Mouse (Mus musculus) fibroblast of lung, adult 2 months (primary cell): ENCODE measurements at regions not wholly inside any gene's neighbourhood (a gene's known extent, or its start where the extent isn't known, plus 50 kb on each side); places are given as distances from the start of the nearest gene placed in this dataset.
"Not testable (repeated sequence)": the region's sequence is repeated elsewhere in the genome, so short reads cannot be mapped to it uniquely, and the experiment has no call there.

ENCODE experiments used
- DNase-seq: peaks from one replicate; pipeline ENCODE4 v3.0.0-alpha.2; 2011; ENCODE audit warnings: low read depth

DNA sequence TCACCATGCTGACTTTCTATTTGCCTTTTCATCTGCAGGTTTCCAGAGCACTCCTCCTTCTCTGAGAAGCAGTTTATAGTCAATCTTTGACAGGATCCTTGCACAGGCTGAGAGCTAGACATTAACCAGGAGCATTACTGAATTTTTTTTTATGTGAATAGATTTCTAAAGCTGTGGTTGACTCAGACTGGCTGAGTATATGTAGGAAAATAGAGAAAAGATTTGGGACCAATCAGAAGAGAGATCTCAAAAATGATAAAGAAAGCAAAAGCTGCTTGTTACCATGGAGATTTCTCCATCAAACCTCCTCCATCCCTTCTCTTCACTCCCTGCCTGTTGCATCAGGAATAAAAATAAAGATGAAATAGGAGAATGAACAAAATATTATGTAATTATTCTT, 731.2 kb upstream of the Ndn start:
- no peak for DNase-seq

DNA sequence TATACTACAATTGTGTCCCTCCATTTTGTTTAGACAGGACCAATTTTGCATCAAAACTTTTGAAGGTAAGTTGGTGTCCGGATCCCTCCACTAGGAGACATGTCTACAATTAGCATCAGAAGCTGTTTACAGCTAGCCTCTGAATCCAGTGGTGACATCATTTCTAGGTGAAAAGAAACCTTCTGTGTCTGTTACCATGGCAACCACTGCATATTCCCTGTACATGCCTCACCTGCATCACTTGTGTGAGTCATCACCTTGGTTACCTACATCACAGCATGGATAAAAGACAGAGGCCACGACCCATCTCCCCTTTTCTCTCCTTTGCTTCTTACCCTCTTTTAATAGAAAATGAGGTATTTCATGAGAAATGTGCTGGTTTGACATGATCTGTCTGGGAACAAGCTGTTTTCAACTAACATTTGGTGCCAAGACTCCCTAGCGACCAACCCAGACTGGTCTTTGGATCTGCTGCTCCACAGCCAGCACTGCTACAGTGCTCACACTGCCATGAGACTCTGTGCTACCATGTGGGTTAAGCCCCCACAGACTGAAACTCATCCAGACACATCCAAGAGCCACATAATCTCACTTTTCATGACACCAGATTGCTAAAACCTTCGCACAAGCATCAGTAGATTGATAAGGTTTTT, 701.4 kb upstream of the Ndn start:
- no peak for DNase-seq

DNA sequence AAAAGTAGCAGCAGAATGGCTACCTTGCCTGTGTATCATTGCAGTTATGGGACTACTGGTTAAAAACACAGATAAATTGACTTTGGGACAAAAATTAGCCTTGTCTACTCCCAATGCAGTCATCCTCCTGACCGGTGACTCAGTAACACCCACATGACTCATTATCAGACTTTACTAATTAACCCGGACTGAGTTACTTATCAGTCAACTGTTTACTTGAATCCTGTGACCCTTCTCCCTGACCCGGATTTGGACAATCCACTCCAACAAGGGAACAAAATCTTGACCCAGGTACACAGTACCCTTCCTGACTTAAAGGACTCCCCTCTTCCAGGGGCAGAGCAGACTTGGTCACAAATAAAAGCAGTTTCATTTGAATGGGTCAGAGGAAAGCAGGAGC, 688.3 kb upstream of the Ndn start:
- no peak for DNase-seq

DNA sequence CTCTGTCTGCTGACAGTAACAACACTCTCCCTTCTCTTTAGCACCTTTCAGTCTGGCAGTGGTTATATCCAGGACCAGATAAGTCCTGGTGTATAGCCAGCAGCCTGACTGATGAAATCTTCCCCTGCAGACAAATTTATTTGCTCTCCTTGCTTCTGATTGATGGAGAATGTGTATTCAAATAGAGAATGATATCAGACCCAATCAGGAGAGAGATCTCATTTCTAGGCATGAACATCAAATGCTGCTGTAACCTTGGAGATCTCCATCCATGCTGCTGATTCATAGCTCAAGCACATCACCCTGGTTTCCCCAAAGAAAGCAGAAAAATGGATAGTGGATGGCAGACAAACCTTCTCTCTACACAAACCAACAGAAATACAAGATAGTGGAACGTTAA, 663.3 kb upstream of the Ndn start:
- DNase-seq = no peak

DNA sequence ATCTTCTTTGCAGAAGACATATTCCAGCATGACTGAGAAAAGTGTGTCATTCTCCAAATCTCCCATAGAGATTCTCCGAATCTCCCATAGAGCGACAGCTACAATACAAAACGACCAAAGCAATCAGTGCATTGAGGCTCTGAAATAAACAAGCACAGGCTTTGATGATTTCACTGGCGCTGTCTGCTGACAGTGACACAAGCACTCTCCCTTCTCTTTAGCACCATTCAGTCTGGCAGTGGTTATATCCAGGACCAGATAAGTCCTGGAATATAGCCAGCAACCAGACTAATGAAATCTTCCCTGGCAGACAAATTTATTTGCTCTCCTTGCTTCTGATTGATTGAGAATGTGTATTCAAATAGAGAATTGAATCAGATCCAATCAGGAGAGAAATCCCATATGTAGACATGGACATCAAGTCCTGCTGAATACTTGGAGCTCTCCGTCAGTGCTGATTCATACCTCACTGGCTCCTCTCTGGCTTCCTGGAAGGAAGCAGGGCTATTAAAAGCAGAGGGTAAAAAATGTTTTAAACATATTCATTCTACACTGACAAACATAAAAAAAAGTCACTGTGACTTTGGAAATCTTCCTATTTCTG, 661.2 kb upstream of the Ndn start:
- DNase-seq = no peak

DNA sequence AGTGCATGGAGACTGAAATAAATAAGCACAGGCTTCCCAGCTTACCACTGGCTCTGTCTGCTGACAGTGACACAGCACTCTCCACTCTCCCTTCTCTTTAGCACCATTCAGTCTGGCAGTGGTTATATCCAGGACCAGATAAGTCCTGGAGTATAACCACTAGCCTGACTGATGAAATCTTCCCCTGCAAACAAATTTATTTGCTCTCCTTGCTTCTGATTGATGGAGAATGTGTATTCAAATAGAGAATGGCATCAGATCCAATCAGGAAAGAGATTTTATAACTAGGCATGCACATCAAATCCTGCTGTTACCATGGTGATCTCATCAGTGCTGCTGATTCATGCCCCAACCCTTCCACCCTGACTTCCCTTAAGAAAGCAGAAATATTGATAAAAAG, 620.2 kb upstream of the Ndn start:
- no peak for DNase-seq

DNA sequence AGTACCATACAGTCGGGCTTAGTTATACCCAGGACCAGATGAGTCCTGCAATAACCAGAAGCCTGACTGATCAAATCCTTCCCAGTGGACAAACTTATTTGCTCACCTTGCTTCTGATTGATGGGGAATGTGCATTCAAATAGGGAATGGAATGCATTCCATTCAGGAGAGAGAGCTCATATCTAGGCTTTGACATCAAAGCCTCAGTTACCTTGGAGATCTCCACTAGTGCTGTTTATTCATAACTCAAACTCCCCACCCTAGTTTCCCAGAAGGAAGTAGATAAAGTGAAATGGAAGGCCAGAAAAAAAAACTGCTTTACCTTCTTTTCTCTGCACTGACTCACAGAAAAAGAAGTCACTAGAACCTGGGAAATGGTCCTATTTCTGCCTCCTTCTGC, 608.9 kb upstream of the Ndn start:
- no peak for DNase-seq

DNA sequence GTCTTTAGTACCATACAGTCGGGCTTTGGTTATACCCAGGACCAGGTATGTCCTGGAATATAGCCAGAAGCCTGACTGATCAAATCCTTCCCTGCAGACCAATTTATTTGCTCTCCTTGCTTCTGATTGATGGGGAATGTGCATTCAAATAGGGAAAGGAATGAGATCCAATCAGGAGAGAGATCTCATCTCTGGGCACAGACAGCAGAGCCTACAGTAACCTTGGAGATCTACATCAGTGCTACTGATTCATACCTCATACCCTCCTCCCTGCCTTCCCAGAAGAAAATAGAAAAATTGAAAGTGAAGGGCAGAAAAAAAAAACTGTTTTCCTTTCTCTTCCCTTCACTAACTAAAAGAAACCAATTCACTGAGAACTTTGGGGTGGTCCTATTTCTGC, 607.0 kb upstream of the Ndn start:
- DNase-seq = not testable (repeated sequence)

DNA sequence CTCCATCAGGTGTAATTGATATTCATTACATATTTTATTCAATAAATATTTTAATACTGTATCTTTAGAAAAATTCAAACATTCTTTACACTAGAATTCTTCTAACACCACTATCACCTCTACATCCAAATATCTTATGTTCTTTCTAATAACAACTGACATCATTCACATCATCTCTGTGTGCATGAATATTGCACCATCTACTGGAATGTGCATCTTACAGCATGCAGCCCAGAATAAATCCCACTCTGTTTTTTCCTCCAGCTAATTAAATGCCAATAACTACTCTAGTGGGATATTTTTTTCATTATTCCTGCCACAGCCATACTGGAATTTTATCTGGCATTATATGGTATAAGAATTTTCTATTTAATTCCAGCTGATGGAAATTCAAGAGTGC, 576.5 kb upstream of the Ndn start:
- no peak for DNase-seq

DNA sequence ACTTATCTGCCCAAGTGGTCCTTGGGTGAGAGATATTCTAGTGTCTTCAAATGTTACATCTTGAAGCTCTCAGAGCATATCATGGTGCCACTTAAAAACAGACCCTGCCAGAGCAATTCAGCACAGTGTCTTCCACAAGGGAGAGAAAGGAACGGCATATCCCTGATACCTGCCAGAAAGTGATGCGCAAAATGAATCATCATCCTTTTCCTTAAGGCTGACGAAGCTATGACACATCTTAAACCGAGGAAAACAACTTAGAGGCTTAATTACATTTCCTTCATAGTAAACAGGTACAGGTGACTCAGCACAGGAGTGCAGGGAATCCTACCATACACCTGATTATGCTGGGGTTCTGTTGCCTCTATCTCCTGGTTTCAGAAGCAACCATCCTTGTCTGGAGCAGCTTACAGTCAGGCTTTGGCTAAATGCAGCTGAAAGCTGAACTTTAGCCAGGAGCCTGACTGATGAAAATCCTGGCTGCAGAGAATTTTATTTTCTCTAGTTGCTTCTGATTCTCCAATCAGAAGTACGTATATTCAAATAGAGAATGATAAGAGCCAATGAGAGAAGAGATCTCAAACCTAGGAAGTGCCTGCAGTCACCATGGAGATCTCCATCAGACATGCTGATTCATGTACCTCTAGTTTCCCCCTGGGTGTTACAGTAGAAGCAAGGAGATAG, 556.1 kb upstream of the Ndn start:
- DNase-seq = peak; percentile 19

DNA sequence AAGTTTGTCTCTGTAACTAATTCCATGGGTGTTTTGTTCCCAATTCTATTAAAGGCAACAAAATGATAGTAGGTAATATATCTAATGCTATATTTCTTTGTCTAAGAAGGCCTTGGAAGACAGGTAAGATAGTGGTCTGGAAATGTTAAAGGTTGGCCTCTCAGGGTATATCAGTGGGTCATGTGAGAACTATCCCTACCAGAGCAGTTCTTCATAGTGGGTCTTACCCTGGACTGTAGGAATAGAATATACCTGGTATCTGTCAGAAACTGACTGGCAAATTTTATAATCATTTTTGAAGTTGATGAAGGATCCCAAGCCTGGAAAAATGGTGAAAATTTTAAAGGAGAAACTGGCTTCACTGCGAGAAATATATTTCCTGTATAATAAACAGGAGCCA, 509.5 kb upstream of the Ndn start:
- DNase-seq = no peak

DNA sequence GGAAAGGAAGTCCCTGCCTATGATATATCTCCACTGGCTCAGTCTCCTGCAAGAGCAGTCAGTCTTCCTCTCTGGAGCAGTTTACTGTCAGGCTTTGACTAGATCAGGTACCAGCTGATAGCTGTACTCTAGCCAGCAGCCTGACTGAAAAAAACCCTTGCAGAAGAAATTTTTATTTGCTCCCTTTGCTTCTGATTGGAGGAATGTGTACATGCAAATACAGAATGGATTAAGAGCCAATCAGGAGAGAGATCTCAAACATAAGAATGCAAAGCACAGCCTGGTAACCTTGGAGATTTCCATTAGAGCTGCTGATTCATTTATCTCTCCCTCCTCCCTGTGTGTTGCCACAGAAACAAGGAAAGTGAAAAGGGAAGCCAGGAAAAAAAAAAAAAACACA, 509.1 kb upstream of the Ndn start:
- peak; percentile 9 for DNase-seq

DNA sequence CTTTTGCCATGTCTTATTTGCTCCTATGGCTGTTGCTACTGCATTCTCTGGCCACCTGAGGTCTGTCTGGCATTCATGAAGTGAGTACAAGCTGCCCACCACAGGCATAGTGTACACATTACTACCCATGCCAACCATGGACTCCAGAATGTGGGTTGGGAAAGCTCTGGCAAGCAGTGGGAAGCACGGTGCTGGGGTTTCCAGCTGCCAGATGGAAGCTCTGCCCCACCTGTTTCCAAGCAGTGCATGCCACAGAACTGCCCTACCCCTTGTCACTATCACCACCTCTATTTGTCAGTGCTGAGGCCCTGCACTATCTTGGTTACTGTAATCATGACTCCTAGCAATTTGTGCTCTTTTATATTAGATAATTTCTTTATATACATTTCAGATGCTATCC, 494.4 kb upstream of the Ndn start:
- no peak for DNase-seq

DNA sequence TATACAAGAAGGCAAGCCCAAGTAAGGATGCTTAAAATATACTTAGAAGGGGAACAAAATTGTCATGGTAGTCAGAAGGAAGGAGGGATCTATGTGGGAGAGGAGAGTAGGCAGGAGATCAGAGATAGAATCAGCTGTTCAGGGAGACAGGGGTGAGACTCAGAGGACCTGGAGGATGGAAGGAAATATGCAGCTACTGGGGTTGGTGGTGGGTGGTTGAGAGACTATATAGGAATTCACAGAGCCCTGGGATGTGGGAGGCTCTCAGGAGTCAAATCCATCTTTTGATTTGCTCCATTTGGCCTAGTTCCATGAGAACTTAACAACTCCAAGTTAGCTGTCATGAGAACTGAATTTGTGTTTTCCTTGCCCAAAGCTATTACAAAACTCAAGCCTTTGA, 481.9 kb upstream of the Ndn start:
- DNase-seq = no peak

DNA sequence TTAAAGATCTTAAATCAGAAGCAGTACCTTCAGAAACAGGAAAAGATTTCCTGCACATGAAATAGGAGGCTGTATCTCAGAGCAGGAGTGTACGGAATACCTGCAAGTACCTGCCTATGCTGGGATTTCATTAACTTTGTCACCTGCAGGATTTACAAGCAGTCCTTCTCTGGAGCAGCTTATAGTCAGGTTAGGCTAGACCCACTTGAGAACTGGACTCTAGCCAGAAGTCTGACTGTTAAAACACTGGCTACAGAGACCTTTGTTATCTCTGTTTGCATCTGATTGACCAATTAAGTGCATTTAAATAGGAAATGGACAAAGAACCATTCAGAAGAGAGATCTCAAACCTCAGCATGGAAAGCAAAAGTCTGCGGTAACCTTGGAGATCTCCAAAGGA, 480.0 kb upstream of the Ndn start:
- no peak for DNase-seq

DNA sequence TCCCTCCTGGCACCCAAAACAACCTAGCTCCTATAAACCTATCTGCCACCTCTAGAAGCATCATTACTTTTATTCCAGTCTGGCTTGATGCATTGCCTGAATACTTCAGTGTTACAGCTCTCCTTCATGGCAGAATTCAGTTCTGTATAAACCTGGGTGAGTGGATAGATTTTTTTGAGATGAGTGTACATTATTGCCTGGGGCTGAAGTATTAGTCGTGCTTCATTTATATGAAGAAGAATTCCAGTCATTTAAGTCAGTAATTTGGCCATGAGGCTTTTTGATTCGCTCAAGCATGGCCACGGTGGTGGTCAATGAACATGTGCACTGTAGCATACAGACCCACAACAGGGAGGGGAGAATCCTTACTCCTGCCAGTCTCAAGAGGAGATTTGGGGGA, 470.1 kb upstream of the Ndn start:
- no peak for DNase-seq

DNA sequence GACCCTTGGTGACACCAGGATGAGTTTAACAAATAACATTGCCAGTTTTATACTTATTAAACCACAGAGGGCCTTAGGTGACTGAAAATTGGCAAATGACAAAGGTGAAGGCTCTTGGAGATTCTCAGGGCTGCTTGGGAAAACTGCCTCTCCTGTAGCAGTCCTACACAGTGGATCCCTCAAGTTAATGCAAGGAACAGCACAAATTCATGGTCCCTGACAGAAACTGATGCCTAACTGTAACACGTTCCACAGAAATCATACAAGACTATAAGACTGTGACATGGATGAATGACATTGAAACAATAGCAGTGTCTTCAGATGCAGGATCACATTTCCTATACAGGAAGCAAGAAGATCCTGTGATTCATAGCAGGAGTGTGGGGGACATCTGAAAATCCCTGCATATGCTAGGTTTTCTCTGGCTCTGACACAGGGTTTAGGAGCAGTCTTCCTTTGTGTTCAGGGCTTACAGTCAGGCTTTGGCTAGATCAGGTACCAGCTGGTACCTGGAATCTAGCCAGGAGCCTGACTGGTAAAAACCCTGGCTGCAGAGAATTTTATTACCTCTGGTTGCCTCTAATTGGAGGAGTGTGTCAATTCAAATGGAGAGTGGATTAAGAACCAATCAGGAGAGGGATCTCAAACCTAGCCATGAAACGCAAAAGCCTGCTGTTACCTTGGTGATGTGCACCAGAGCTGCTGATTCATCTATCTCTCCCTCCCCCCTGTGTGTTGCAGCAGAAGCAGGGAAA, 468.9 kb upstream of the Ndn start:
- no peak for DNase-seq

DNA sequence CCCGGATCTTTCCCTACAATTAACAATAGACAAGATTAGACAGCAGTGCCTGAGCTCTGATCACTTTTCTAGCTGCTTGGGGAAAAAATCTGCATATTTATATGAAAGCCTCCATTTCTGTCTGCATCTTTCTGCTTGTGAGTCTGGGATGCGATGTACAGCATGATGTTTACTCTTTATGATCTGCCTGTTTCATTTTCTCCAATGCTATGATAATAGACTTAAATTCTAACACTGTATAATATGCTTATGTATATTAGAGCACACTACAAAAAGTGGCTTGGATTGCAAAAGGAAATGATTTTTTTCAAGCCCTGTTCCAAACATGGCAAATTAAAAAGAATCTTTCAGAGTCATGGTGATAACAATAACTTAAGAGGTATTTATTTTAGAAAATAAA, 468.3 kb upstream of the Ndn start:
- no peak for DNase-seq

DNA sequence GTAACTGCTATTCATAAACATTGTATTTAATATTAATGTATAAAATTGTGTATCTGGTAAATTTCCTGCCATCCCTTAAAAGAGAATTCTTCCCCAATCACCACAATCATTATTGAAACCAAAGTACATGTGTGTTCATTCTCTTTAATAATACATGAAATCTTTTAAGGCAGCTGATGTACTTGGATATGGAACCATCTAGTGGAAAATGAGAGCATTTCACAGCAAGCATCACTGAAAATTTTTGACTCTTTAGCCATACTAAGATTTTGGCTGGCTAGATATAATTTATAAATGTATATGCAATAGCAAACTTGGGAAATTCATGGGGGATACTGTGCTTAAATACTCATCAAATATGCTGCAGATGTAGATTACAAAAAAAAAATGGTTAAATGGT, 467.8 kb upstream of the Ndn start:
- DNase-seq = no peak
